Mouse (Mus musculus) neutrophil, adult 83 days (primary cell): ENCODE measurements around the gene Eif4h. TPM values are rescaled to one million over a fixed set of nuclear protein-coding genes. Genes with fewer than 3 reads are reported as not detected.

Experiments
- total RNA-seq, 2 experiments: library from RNA; stranded (reverse); gene quantifications; one replicate each; pipeline ENCODE4 v1.2.4; 2023

The Eif4h gene
- total RNA-seq = 100 to 1,000 TPM; 169 to 182 TPM

GRCm38 (mm10) chr5:134639269-134639682 is at the start of gene Eif4h:
Gene Eif4h, minus strand, starts transcription at chr5:134639490.

GRCm38 (mm10) chr5:134688086-134688717 is 48.9 kb upstream of the Eif4h start, which contains the start of gene Limk1:
Gene Limk1, minus strand, starts transcription at chr5:134688598.

GRCm38 (mm10) chr5:134614802-134615201 is 24.5 kb downstream of the Eif4h start, which contains the start of gene Lat2:
Gene Lat2, minus strand, starts transcription at chr5:134615025.

GRCm38 (mm10) chr5:134581146-134581545 is 58.1 kb downstream of the Eif4h start, which contains the start of gene Rfc2:
Gene Rfc2, plus strand, starts transcription at chr5:134581366.

Other genes starting within 250 kb of the Eif4h start
- 10 to 100 TPM; 11.2 to 12.8 TPM for gene Gtf2ird1, start 182.8 kb downstream of the Eif4h start, total RNA-seq
- gene Clip2, start 87.1 kb downstream of the Eif4h start, total RNA-seq = 1 to 10 TPM; 7.6 to 8.8 TPM
- not detected for gene Syna, start 79.3 kb downstream of the Eif4h start, total RNA-seq
- gene Rfc2, start 58.1 kb downstream of the Eif4h start, total RNA-seq = 100 to 1,000 TPM in 1 of 2 experiments, 10 to 100 TPM in 1; 93.0 to 105 TPM
- gene Lat2, start 24.5 kb downstream of the Eif4h start, total RNA-seq = 10 to 100 TPM; 35.1 to 40.0 TPM
- gene Limk1, start 49.1 kb upstream of the Eif4h start, total RNA-seq = 10 to 100 TPM in 1 of 2 experiments, 1 to 10 TPM in 1; 8.6 to 10.3 TPM
- not detected for gene Eln, start 107.8 kb upstream of the Eif4h start, total RNA-seq